Mouse (Mus musculus) fibroblast of lung, adult 2 months (primary cell): ENCODE results near the gene Pan2.
"Not testable (repeated sequence)": the region's sequence is repeated elsewhere in the genome, so short reads cannot be mapped to it uniquely, and the experiment has no call there.

Source experiments
- DNase-seq: peaks from one replicate; pipeline ENCODE4 v3.0.0-alpha.2; 2011; ENCODE audit warnings: low read depth

Gene Pan2

DNA sequence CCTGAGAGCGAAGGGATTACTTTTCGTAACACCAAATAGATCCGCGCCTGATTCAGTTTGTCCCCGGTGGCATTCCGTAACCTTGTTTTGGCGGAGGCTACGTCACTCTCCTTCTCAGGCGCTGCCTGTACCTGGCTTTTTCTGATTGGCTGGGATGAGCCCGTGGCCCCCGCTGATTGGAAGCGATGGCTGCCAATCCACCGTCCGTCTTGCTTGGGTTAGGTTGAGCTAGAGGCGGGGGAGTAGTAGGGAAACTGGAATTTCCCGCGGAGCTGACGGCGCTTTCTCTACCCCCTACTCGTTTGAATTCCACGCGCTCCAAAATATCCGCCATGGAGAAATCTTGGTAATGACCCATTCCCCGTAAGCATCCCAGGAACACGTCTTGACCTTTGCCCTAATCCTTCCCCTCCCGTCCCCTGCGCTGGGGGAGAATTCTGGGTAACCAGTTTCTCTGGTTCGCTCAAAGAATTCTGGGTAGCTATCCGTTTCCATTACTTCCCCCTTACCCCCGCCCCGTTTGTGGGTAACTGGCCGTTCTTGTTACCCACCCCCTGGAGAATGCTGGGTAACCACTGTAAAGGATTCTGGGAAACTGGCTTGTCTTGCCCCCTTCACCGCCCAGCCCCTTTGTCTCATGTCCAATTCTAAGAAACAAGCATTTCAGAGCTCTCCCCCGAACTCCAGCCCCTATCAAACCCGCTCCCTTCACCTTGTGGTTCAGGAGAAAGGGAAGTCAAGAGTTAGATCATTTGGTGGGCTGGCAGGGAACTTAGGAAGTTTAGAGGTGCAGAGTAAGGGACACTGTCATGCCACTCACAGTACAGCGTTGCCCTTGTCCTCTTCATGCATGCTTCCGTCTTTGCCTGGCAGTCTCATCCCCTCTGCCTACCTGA is at the start of gene Pan2:
Gene Pan2, plus strand, starts transcription at position 210 of the 896 bp plus-strand sequence.
- peak; percentile 100 for DNase-seq

- peak; percentile 69 for DNase-seq
These were observed 49.4 kb upstream of the Pan2 start, which contains the start of gene Apon for GRCm38 (mm10) chr10:128253677-128254255. Apon (plus strand) TSS chr10:128254096.

DNA sequence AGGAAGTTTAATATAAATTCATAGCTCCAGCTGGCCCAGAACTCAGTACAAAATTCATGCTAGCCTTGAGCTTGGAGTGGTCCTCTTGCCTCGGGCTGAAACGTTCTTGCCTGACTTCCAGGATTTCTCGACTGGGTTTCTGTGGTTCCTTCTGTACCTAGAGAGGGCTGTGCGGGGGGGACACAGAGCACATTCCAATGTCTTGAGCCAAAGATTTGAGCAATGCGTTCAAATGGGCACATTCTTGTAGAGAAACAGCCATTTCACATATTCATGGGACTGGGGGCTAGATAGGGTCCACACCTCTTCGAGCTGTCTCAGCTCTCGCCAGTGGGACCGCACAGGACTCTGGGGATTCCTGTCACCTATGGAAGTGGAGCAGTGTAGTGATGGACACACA is 47.2 kb upstream of the Pan2 start:
- no peak for DNase-seq

- no peak for DNase-seq
These were observed 46.8 kb upstream of the Pan2 start for GRCm38 (mm10) chr10:128256328-128256727.

- no peak for DNase-seq
These were observed 44.2 kb upstream of the Pan2 start for GRCm38 (mm10) chr10:128258953-128259352.

GRCm38 (mm10) chr10:128259946-128260345 is 43.2 kb upstream of the Pan2 start:
- no peak for DNase-seq

DNA sequence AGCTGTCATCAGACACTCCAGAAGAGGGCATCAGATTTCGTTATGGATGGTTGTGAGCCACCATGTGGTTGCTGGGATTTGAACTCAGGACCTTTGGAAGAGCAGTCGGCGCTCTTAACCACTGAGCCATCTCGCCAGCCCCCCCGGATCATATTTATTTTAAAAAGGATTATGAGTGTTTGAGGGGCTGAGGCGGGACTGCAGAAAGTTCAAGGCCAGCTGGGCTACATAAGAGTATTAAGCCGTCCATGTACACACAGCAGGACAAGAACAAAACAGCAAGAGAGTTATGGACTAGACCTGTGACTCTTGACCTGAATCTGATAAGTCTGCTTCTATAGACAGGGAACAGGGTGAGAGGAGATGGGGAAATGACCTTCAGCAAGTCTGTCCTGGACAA is 42.8 kb upstream of the Pan2 start:
- not testable (repeated sequence) for DNase-seq

DNA sequence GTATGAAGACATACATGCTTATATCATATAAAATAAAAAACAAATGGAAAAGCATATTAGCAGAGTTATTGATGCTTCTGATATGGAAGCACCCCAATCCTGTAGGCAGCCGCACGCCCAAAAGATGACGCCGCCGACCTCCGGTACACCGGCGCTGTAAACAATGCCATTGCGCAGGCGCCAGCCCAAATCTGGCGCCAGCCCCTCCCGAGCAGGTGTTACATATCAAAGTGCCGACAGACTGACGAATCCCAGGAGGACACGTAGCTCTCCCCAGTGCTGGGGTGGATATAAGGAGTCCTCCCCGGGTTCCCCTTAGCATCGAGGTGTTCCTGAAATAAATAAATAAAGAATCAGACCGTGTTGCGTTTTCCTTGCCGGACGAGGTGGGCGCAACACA is 40.8 kb upstream of the Pan2 start:
- no peak for DNase-seq

DNA sequence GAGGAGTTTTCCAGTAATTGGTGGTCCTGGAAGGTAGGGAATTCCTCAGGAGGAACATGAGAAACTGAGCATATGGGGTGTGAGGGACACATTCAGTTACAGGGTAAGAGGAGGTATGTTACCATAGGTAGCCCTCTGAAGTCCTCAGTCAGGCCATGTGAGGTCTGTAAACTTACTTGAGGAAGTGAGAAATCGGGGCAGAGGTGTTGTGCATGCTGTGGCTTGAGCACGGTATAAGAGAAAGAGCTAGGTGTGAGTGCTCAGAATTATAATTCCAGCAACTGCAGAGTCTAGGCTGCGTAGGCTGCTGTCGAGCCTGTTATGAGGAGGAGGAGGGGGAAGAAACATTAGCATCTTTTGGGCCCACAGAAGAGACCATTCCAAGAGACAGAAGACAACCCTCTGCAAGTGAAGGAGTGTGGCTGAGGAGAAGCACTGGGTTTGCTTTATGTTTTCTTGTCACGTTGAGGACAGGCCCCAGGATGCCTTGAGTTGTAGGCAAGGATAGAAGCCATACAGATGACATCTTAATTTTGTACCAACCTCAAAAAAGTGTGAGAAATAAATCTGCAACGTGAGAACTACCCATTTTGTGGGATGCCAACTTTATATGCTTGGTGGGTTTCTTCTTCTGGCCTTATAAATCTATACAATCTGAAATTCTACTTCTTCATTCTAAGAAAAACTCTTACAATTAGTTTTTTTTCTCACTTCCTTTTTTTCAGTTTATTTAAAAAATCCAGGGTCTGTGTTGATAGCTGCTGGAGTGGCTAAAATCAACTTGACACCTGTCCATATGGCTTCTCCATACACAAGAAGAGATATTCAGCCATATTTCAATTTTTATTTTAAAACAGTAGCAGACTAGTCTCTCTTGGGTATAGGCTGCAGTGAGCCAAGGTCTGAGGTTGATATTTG is 39.5 kb upstream of the Pan2 start:
- DNase-seq = no peak

DNA sequence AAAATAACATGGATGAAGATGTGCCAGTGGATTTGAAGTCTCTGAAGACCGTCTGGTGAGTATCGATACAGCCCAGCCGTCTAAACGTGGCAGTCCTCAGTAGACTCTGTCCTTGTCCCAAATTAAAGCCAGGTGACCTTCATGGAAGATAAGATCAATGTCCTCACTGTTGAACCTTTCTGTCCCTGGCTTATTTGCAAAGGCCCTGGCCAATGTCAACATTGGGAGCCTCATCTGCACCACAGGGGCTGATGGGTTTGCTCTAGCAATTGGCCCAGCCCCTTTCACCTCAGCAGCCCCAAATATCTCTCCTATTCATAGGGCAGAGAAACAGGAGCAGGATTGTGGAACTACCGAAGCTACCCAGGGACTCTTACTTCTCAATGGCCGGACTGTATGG is 34.8 kb upstream of the Pan2 start, which contains the start of gene Apof:
Gene Apof, plus strand, starts transcription at position 301 of the 400 bp plus-strand sequence.
- no peak for DNase-seq

GRCm38 (mm10) chr10:128269206-128269910 is 33.8 kb upstream of the Pan2 start:
- no peak for DNase-seq

DNA sequence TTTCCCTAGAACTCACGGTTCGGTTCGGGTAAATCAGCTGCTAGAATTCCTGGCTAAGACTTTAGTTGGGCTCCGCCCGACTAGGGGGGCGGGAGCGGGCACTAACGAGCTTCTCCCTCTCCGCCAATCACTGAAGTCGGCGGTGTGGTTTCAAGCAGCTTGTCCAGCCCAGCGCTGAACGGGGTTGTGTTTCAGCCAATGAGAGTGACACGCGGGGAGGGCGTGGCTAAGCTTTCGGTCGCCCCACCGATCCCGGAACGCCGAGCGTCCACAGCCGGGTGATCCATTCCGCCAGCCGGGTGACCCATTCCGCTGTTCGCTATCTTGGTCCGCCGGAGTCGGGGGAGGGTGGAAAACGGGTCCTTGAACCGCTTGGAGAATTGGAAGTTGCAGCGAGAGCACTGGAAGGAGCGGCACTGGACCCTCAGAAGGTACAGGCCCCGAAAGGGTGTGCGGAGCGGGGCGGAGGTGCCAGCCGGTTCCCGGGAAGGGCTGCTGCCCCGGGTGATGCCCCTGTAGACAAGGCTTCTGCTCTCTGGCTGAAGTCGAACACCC is 32.8 kb upstream of the Pan2 start, which contains the start of gene Stat2:
Gene Stat2, plus strand, starts transcription at position 273 of the 555 bp plus-strand sequence.
- peak; percentile 99 for DNase-seq

DNA sequence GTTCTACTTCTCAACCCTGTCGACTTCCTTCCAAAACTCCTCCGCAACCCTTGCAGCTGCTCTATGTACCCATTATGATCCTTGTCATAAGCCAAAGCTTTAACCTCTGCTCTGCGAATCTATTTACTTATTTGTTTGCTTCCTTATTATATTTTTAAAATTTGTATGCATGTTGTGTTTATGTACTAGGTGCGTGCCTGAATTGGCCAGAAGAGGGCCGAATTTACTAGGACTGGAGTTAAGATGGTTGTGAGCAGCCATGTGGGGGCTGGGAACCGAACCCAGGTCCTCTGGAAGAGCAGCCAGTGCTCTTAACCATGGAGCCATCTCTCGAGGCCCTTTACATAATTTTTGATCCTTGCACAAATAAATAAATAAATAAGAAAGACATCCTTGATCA is 32.3 kb upstream of the Pan2 start:
- DNase-seq = no peak

DNA sequence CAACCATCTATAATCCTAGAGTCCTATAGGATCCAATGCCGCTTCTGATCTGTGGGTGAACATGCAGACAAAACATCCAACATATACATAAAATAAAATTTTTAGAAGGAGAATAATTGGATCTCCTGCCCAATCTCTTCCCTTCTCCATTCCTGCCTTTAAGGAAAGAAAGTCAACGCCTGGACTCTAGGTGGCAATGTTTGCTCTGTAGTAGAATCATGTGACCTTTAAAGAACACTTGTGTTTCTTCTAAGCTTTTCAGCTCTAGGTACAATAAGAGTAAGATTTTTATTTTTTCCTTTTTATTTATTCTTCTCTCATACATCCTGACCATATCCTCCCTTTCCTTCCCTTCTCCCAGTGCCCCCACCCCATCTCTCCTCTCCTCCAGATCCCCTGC is 31.3 kb upstream of the Pan2 start:
- no peak for DNase-seq

DNA sequence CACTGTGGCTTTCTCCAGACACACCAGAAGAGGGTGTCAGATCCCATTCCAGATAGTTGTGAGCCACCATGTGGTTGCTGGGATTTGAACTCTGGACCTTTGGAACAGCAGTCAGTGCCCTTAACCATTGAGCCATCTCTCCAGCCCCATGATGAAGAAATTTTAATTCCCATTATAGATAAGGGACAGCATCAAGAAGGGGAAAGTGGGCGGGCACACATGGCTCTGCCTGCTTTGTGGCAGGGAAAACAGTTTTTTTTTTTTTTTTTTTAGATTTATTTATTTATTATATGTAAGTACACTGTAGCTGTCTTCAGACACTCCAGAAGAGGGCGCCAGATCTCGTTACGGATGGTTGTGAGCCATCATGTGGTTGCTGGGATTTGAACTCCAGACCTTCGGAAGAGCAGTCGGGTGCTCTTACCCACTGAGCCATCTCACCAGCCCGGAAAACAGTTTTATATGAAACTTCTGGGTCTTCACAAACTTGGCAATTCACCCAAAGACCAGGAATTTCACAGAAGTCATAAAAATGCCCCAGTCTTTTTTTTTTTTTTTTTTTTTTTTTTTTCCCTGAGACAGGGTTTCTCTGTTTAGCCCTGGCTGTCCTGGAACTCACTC is 30.2 kb upstream of the Pan2 start:
- not testable (repeated sequence) for DNase-seq

- DNase-seq = not testable (repeated sequence)
These were observed 27.8 kb upstream of the Pan2 start for GRCm38 (mm10) chr10:128275374-128275773.

DNA sequence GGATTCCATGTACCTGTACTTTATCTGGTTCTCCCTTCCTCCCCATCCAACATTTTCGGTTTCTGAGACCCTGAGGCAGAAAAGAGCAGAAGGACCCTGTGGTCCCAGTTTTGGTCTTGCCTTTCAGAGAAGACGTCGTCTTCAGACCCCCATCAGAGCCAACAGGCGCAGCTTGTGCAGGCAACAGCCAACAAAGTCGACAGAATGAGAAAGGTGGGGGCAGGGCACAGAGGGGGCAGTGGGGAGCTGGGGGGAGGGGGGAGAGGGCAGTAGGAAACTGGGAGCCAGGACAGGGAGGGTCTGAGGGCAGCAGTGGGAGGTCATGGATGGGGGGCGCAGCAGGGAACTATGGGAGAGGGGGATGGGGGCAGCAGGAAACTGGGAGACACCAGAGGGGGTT is 25.0 kb upstream of the Pan2 start:
- no peak for DNase-seq

DNA sequence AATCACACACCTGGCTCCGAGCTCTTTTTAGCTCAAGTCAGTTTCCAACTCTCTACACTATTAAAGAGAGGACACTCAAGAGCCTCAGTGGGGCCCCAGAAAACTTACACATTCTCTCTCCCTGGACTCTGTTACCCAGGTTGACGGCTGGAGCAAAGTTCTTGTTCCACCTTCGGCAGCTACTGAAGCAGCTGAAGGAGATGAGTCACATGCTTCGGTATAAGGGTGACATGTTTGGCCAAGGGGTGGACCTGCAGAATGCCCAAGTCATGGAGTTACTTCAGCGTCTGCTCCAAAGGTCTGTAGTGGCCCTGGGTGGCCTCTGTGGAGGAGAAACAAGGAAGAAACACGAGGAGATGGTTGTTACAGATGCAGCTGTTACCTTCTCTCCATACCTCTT is 22.2 kb upstream of the Pan2 start:
- no peak for DNase-seq

DNA sequence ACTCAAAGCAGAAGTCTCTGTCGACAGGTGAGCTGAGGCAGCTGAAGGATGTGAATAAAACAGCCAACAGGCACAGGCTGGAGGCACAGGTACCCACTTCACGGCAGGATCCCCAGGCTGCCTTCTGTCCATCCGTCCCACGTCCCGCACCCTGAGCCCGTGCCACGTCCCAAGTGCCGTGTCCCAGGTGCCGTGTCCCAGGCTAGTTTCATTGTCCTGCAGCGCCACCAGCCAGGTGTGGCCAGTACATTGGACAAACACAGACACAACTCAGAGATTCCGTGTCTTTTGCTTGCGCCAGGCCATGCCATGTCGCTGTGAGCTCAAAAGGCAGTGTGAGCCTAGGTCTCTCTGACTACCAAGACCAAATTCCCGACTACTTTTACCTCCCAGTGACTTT is 21.5 kb upstream of the Pan2 start:
- DNase-seq = no peak

DNA sequence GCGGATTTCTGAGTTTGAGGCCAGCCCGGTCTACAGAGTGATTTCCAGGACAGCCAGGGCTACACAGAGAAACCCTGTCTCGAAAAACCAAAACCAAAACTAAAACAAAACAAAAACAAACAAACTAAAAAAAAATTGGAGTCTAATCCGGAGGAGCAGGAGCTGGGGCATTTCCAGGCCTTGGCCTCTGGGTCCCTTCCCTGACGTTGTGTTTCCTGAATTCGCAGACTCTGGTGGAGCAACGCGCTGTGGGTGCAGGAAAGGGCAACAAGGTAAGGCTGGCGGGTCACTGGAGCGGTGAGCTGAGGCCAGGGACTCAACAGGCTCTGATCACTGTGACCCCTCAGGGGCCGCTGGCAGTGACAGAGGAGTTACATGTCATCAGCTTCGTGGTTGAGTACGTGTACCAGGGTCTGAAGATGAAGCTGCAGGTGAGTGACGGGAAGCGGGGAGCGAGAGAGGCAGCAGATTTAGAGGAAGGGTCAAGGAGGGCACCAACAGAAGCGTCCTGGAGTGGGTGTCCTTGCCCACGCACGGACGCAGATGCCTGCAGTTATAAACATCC is 20.2 kb upstream of the Pan2 start:
- DNase-seq = no peak
